Mouse (Mus musculus) embryonic fibroblast, embryonic 13.5 days (primary cell): ENCODE results near the gene Sel1l3.

ENCODE experiments used
- CTCF ChIP-seq: IDR thresholded peaks from 2 replicates; pipeline ENCODE4 v1.5.1; 2011; ENCODE audit warnings: mild to moderate bottlenecking, control low read depth, low read length, moderate library complexity, borderline replicate concordance; ENCODE audit not compliant: insufficient read depth
- POLR2A ChIP-seq: IDR thresholded peaks from 2 replicates; pipeline ENCODE4 v1.6.1; 2011; ENCODE audit warnings: low read depth, mild to moderate bottlenecking, control low read depth, low read length, moderate library complexity

DNA sequence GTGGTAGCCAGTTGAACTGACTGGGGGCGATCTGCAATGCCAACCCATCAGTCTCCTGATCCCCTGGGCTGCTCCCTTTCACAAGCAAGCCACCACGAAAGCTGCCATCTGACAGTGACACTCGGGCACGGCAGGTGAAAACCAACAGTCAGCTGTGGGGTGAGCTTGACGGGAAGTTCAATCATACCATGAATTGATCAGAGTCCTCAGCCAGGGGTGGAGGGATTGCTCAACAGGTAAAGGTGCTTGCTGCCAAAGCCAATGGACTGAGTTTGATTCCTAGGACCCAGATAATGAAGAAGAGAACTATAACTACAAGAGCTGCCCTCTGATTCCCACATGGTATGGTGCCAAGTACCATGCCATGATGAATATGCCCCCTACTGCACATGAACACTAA, 40.4 kb upstream of the Sel1l3 start:
- TF ChIP-seq CTCF = no peak
- TF ChIP-seq POLR2A = no peak
